Mouse (Mus musculus) retina, postnatal 7 days (tissue): ENCODE results near the gene Adk.

ENCODE experiments used
- DNase-seq: peaks from one replicate; pipeline ENCODE4 v3.0.0-alpha.2; 2012; ENCODE audit warnings: low read depth, low spot score

Gene Adk

DNA sequence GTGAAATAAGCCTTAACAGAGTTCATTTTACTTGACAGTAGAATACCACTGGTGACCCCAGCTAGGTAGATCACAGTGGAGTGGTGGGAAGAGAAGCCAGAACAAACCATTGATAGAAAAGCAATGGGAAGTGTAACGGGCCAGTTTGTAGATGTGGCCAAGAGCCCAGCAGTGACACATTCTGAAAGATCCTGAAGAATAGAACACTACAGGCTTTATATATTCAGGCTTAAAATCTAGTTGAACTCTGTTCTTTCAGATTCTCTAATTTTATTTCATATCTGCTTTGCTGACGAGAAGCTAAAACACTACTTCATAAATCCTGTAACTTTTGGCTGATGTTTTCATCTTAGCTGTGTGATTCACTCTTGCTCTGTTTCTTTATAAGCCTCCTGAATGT, 48.5 kb downstream of the Adk start:
- DNase-seq, result no peak

- DNase-seq, result no peak
Observed at GRCm38 (mm10) chr14:21101562-21101961, 49.2 kb downstream of the Adk start.

GRCm38 (mm10) chr14:21102666-21103203, 50.4 kb downstream of the Adk start:
- no peak for DNase-seq

- DNase-seq, result no peak
Observed at GRCm38 (mm10) chr14:21105049-21105448, 52.7 kb downstream of the Adk start.

DNA sequence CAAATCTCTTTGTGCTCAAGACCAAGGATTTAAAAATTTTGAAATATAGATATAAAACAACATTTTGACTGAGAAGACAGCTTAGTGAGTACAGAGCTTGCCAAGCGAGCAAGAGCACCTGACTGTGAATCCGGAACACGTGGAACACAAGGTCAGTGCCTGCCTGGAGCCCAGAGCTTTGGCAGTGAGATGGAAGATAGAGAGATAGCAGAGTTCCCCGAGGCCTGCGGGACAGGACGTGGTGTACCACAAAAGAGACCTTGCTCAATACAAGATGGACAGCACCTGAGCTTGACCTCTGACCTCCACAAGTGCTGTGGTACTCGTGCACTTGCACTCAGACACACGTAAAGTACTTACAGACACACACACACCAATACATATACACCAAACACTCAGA, 54.2 kb downstream of the Adk start:
- no peak for DNase-seq

DNA sequence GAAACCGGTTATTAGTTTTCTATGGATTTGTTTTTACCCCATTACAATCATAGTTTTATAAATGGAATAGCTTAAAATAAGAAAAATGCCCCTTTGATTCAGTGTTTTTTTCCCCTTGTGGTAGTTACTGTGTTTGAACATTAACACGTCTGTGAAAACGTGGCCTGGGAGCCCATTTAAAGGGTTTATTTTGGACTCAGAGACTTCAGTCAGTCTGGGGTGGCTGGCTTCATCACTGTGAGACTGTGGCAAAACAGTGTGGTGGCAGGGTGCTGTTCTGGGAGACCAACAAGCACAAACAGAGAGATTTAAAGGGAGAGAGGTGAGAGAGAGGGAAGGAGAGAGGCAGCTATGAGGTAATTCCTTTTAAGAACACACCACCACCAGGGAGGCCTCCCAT, 55.2 kb downstream of the Adk start:
- no peak for DNase-seq

GRCm38 (mm10) chr14:21110492-21110891, 58.1 kb downstream of the Adk start:
- no peak for DNase-seq

DNA sequence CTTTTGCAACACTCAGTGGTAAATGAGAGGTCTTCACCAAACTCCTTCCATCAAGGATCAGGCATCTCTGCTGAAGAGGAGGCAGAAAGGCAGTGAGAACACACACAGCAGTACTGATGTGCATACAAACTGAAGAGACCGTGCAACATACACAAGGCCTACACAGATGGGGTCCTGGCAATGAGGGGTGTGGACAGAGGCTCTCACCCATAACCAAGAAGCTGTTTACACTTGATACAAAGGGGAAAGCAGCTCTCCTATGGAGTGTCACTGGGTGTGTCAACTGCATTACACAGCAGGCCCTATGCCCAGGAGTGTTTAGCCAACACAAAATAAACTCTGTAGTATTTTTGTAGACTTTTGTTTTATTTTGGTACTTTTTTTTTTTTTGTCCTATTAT, 59.1 kb downstream of the Adk start:
- no peak for DNase-seq

DNA sequence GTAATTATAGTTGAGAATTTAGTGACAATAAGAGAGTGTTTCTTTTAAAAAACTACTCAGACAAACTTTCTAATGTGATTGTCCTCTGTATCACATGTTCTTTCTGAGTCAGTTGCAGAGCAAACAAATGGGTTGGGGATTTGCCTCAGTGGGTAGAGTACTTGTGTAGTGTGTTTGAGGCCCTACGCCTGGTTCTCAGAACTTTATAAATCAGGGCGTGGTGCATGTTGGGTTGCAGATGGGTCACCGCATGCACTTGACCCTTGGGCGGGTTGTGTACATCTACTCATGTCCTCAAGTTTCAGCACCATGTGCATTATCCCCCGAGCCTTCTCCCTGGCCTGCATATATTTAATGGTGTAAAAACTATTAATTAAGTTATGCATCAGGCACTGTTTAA, 59.8 kb downstream of the Adk start:
- no peak for DNase-seq

GRCm38 (mm10) chr14:21112742-21113141, 60.4 kb downstream of the Adk start:
- DNase-seq, result no peak

- DNase-seq, result no peak
Observed at GRCm38 (mm10) chr14:21114339-21114738, 62.0 kb downstream of the Adk start.

DNA sequence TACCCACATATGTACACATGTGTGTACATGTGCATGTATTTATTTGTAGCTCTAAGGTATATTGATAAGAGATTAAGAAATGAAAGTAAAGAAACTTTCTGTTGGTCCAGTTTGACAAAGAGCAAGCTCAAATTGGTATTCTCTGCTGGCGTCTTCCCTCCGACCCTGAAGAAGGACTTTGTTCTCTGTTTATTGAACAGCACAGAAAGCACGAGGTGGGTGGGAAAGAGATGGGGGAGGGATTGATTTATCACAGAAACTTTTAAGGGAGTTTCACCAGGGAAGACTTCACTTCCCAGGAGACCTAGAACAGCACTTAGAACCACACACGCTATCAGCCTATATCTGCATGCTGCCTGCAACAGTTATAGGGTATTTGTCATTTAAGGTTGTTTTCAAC, 62.9 kb downstream of the Adk start:
- no peak for DNase-seq

GRCm38 (mm10) chr14:21115888-21116460, 63.6 kb downstream of the Adk start:
- DNase-seq, result no peak

- no peak for DNase-seq
Observed at GRCm38 (mm10) chr14:21118095-21118494, 65.7 kb downstream of the Adk start.

DNA sequence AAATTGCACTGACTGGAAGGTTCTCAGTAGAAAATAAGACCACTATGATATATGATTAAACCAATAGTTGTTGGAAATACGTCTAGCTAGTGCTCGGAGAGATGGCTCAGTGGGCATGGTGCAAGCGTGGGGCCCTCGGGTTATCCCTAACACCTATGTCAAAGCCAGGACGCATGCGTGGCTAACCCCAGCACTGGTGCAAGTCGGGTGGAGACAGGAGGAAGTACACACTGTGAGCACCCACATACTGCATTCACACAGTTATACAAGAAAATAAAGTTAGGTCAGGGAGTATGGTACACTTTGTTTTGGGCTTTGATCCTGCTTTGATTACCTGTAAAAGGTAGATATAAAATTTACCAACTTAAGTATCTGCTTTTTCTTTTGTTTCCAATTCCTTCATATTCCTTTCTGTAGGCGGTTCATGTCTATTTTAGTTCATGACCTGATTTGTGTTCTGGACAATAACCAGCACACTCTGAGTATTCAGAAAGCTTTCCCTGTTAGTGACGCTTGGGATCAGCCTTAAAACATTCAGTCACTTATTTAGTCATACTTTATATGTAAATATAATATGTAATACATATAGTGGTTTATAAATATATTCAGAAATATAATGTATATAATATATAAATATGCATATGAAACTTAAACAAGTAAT, 67.4 kb downstream of the Adk start:
- DNase-seq, result no peak

DNA sequence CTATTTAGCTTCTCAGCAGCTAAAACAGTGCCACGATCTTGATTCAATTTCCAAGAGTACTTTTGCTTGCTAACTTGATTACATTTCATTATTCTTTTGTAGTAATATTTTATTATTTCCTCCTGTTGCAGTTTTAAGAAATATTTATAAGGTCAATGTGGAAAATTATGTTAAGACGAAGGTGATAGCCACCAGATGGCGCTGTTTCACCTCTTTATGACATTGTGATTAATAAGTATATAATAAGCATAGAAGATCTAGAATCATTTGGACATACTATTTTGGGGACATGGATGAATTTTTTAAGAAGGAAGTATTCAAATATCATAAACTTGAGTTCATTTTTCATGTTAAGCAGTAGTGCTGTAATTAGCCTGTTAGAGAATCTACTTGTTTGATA, 68.1 kb downstream of the Adk start:
- peak; percentile 58 for DNase-seq

DNA sequence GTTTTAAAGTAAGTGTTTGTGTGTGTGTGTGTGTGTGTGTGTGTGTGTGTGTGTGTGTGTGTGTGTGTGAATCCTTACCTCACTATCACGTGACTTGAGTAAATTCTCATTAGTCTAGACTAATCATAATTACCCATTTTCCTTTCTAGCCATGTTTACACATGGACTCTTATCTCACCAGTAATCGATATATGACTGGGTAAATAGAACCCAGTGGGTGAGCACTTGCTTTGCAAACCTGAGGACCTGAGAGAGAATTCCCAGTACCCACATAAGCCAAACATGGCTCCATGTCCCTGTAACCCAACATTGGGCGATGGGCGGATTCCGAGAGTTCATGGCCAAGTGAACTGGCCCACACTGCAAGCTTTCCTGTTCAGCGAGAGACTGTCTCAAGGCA, 74.8 kb downstream of the Adk start:
- no peak for DNase-seq

DNA sequence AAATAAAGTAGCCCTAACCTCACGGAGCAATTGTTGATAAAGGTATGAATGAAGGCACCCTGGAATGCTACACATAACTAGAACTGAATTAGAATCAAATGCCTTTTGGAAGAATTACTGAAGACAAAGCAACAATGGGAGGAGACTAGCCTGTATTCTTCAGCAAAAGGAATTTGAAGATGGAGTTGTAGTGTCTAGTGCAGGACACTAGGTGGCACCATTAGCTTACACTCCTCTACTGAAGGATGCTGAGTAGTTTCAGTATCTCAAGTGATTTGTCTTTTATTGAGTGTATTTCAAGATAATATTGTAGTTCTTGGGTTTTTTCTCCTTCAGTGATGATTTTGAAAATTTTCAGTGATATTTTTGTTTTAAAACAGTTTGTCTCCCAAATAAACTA, 84.5 kb downstream of the Adk start:
- peak; percentile 51 for DNase-seq

DNA sequence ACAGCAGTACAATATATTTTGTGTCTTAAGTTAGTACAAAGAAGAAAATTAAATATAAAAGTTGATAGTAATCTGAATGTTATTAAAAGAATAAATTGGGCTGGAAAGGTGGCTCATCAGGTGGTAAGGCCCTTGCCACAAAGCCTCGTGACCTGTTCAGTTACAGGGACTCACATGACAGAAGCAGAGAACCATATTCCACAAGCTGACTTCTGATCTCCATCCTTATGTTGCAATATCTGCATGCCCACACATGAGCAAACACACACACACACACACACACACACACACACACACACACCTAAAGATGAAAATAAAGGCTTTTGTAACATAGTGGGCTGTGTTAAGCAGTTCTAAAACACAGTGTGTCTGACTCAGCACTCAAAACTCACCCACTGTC, 90.2 kb downstream of the Adk start:
- DNase-seq, result no peak

DNA sequence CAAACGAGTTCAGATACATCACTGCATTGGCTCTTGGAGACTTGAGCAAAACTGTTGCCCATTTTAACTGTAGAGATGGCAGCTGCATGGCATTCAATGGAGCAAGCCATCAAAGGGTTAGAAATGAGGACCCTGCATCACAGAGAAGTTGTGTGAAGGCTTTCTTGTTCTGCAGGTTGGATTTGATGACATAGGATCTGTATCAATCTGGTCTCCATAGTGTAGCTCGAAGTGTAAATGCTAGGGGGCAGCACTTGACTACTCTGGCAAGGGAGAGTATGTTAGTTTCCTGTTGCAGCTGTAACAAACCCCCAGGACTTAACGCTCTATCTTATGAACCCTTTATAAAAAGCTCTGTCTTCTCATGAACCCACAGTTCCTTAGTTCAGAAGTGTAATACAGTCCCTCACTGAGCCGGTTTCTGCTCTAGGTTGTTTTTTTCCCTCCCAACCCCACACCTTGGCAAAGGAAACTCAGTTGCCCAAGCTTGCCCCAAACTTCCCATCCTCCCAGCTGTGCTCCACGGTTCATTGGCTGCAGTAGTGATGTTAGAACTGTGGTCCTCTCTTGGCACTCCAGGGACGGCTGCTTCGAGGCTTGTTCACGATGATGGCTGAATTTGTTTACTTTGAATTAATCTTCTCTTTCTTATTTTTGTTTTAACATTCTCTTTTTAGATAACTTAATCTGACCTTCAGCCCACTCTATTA, 91.2 kb downstream of the Adk start:
- DNase-seq, result peak; percentile 38

DNA sequence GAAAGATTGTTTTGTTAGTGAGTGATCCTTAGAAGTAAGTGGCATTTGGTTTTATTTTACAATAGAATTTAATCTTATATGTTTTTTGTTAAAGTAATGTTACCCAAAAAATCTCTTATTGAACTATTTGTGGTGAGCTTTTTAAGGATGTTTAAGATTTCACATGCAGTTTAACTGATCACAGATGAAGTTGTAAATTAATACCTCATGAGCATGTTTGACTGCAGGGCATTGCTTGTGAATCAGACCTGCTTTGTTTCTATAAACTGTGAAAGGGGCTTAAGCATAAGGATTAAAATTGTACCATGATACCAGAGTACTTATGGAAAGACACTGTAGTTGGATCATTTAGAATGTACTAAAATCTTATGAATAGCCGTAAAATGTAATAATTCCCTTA, 94.8 kb downstream of the Adk start:
- DNase-seq, result no peak

- DNase-seq, result no peak
Observed at GRCm38 (mm10) chr14:21150301-21150700, 97.9 kb downstream of the Adk start.

- no peak for DNase-seq
Observed at GRCm38 (mm10) chr14:21152055-21152454, 99.7 kb downstream of the Adk start.
